Mouse (Mus musculus) lung, adult 2 months (tissue): ENCODE data around the gene Aak1.

ENCODE experiments used
- CTCF ChIP-seq: fragments of 200-500 bp; IDR thresholded peaks from 2 replicates; pipeline ENCODE4 v1.5.1; 2011; ENCODE audit warnings: mild to moderate bottlenecking, low read length, control low read depth; ENCODE audit not compliant: insufficient read depth
- POLR2A ChIP-seq: fragments of 200-500 bp; IDR thresholded peaks from 2 replicates; pipeline ENCODE4 v1.6.1; 2011; ENCODE audit warnings: low read depth, mild to moderate bottlenecking, control low read depth, low read length, borderline replicate concordance; ENCODE audit errors: extremely low read depth

DNA sequence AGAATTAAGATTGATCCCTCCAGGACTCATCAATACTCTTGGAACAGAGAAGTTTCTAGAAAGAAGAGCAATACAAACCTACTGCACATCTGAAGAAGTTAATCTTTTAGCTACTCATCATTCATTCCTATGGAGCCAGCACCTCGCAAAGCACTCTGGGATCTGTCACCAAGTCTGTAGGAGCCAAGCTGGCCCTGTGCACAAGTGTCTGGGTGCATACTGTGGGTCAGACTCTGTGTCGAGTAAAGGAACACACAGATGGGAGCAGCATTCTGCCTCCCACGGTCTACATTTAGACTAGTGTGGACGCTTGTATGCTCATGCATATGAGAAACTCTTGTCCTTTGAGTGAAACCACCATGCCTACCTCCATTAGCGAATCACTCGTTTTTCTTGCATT, 148.0 kb downstream of the Aak1 start:
- no peak for TF ChIP-seq POLR2A
- TF ChIP-seq CTCF: no peak
